Mouse (Mus musculus) c-Kit-negative CD71-positive TER-119-positive erythroid progenitor cells, embryonic 14.5 days (primary cell): ENCODE measurements around the gene Camk1g.

Source experiments
- DNase-seq: peaks from one replicate; pipeline ENCODE4 v3.0.0-alpha.2; 2013; ENCODE audit warnings: low read depth, low spot score

Gene Camk1g

DNA sequence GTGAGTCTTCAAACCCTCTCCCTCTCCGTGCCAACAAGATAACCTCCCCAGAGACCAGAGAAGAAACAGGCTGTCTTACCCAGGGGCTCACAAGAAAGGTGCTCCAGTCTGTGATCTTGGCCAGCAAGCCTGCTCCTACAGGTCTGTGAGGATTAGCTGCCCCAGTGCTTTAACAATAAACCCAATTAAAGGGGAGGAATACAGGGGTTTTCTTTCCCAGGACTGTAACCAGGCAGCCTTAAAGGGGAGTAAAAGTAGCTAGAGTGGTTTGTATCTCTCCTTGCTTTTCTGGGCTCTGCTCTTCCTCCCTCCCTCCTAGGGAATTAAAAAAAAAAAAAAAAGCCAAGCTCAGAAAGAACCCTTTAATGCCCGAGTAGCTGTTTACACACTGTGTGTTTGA lies at the start of gene Camk1g:
Gene Camk1g, minus strand, starts transcription at position 203 of the 400 bp plus-strand sequence.
- no peak for DNase-seq

DNA sequence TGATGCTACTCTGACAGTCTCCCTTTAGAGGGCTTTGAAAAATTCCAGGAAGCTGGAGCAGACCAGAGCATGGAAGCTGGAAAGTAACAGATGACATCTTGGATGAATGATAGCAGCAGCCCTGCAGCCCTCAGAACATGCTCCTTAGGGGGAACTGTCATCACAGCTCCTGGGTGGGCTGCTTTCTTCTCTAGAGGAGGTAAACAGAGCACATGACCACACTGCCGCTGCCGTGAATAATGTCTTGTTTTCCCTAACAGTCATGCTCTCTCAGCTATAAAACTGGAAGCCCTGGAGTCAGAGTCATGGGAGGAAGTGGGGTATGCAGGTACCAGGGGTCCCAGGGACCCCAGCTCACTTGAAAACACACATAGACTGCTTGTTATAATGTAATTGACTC lies 49.1 kb upstream of the Camk1g start:
- DNase-seq: no peak

DNA sequence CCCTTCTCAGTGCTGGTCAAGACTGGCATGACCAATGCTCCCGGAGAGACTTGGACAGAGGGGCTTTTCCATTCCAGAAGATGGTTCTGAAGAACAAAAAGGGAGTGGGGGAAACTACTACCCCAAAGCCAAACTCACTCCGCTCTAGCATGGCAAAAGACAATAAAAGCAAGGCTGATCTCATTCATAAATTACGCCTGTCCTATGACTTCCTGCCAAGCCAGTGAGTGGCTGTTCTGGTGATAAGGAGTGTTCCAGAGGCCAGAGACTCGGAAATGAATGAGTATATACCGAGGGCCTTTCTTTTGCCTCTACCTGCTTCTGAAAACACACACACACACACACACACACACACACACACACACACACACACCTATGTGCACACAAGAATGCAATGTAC lies 48.6 kb upstream of the Camk1g start:
- no peak for DNase-seq

DNA sequence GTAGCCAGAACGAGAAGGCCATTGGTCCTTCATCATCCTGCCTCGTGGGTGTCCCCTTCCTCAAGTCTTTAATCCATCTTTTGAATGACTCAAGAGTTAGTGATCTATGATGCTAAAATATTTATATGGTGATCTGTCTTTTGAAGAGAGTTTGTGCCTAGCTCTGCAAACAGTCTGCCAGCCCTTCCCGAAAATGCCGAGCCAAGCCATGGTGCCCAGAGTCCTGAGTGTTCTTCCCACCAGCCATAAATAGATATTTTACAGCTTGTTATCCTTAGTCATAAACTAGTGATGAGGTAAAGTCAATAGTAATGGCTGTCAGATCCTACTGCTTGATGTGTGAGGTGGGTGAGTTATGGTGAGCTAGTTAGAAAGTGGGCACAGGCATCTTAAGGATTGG lies 44.0 kb upstream of the Camk1g start:
- no peak for DNase-seq

DNA sequence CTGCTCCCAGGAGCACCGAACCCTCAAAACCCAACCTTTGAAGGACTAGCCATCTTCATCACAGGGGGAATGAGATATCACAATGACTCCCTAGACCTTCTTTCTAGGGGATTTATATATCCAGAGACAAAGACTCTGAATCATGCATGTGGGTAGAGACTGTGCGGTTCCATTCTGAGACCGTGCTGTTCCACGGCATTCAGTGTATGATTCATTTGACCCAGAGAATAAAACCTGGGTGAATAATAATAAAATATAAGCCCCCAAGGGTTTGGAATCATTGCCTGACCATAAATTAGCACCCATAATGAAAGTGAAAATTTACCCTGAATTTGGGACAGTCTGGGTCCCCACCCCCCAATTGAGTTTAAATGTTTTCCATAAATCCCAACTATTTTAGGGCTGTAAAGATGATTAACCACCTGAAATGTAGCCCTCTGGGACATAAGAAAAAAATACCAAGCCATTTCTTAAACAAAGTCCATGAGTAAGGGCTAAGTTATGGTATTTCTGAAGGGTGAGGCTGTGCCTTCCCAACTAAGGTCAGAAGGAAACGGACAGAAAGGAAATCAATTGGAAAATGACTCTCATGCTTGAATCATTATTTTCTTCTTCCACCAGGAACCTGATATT lies 43.4 kb upstream of the Camk1g start:
- DNase-seq: no peak

DNA sequence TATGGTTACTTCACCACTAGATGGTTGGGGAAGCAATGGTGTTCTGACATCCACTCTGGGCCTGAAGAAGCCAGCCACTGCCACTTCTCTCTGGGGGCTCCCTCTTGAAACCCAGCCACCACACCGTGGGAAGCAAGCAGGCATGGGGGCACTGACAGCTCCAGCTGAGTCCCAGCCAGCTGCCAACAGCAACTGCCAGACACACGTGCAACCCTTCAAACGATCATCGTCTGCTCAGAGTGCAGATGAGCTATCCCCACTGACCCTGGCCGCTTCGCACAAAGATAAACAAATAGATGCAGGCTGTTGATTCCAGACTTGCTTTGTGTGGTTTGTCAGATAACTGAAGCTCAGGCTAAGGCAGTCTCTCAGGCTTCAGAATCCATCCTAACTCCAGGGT lies 37.4 kb upstream of the Camk1g start:
- no peak for DNase-seq

DNA sequence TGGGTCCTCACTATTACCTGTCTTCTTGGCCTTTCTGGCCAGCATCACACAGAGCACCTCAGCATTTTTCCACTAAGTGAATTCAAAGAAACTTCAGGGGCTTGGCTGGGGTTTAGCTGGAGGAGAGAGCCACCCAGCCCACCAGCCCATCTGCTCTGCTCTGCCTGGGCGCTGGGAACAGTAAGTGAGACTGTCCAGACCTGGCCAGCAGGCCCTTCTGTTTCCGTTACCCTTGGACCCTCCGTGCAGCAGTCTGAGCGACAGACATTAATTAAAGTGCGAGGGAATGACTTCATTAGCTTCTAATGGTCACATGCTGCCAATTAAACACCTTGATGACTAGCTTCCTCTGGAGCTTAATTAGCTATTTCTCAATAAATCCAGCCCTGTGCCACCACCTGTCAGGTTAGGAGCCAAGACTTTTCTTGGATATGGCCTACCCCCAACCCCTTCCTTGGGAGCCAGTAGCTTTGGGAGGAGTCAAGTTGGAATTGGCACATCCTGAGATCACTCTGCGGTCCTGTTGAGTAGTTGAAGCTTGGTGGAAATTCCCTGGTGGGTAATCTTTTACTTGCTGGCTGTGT lies 36.1 kb upstream of the Camk1g start:
- no peak for DNase-seq

DNA sequence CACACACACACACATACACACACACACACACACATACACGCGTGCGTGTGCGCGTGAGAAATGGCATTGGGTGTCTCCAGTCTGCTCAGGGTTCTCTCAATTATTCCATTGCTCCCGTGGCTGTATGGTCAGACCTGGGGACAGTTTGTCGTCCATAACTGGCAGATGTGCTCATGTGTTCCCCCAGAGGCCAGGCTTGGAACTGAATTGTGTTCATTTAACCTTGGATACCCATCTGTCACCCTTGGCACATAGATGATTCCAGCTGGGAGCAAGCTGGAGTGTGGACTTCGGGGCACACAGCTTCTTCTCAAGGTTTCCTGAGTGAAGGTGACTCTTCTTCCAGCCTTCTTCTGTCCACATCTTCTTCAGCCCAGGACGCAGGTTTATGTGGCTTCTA lies 31.6 kb upstream of the Camk1g start:
- no peak for DNase-seq

DNA sequence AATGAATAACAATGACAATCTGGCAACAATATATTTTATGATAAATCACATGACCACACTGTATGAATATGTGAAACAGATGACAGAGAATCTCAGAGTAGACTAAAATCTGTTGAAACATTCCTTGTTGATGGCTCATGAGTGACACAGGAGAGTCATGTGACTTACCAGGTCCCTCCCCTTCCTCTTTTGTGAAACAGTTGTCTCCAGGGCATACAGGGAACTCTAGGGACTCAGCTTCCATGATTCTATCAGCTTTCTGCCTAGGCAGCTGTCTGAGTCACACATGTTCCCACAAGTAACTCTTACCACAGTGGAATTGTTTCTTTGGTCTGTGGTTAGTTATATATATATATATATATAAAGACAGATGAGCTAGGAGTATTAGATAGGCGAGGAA lies 30.2 kb upstream of the Camk1g start:
- no peak for DNase-seq

DNA sequence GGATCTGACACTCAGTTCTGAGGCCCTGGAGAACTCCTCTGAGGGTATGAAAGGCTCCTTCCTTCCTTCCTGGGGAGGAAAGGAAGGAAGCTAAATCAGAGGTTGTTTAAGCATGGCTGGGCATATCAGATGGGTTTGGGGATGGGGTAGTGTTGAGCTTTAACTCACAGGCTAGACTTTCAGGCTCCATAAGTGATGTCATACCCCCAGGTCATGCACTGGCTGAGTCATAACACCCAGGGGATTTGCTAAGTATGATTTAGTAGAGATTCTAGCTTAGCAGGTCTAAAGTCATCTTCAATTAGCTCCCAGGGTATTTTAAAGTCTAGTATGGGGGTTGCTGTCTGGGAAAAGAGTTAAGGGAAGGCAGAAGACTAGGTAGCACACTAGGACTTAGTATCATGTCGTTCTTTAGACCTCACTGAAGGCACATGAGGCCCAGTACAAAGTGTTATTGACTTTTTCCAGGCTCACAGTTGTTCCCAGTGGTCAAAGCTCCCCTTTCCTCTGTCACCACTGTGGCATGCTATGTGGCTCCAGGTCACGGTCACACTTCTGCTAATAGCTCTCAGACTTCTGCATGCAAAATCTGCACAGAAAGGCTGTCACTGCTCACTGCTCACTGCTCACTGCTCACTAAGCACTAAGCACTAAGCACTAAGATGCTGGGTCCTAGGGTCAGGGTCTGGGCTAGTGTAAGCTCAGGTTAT lies 28.8 kb upstream of the Camk1g start:
- DNase-seq: no peak

DNA sequence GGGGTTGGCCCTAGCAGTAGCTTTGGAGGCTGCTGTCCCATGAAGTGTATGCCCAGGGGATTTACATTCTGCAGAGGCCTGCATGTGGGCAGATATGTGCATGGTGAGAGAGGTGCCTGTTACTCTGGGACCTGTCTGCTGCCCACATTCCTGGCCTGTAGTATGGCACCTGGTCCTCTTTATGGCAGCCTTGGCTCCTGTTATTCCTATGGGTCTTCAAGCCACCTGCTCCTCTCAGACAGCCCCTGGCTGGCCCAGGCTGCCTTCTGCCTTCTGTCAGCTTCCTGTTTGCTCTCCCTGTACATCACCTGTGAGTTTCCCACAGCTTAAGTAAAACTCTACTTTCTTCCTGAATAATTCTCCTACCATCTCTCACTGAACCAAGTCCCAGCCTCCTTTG lies 27.0 kb upstream of the Camk1g start:
- DNase-seq: no peak

DNA sequence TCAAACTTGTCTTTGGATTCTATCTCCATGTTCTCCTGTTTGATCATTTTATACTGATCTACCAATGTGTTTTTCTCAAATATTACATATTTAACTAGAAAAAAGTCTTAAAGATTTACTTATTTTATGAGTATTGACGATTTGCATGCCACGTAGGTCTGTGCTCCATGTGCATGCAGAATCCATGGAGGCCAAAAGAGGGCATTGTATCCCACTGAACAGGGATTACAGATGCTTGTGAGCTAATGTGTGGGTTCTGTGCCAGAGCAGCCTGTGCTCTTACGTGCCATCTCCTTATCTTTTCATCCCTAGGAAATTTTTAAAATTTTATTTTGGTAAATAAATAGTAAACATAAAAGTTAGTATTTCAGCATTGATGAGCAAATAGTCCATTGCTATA lies 22.2 kb upstream of the Camk1g start:
- DNase-seq: no peak

DNA sequence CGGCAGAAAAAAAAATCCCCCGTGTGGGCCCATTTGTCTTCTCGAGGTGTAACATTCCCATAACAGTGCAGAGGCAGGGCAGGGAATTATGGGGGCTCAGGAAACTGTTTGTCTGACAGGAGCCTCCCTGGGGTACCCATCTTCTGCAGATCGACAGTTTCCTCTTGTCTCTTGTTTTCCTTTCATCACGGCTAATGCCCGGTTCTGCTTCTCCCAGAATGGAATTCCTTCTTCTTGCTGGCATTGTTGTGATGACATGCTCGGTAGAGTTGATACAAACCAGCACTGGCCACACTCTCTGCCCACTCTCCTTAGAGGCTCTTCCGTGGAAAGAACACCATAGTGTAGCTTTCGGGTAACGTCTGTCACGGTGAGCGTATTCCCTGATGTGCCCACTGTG lies 19.9 kb upstream of the Camk1g start:
- no peak for DNase-seq

DNA sequence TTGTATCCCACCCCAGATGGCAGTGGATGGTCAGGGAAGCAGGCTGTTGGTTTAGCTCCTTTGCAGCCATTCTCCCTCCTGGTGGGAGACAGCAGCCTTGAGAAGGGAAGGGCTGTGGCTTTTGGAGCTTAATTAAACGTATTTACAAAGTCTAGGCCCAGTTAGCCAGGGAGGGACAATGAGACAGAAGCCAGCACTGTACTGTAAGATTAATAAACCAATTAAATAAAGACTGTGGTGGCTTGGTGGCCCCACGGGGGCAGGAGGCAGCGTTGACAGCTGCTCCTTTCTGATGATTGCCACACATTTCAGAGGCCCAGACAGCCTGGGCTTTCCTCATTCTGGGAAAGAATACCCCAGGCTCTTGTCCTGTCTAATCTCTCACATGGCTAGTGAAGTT lies 19.4 kb upstream of the Camk1g start:
- DNase-seq: no peak

DNA sequence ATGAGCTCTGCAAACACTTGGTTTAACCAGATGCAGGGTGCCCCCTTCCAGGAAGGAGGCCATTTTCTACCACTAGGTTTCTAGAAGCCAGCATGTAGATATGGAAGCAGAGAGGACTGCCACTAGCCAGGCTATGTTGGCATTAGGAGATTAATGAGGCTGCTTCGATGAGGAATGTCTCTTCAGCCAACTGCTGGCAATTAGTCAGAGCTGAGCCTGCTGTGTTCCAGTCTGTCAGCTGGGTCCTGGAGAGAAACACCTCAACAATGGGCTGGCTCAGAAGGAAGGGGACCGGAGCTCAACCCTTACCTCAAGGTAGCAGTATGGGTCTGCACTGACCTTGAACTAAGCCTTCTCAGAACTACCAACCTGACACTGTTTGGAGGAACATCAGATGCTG lies 17.1 kb upstream of the Camk1g start:
- DNase-seq: no peak

DNA sequence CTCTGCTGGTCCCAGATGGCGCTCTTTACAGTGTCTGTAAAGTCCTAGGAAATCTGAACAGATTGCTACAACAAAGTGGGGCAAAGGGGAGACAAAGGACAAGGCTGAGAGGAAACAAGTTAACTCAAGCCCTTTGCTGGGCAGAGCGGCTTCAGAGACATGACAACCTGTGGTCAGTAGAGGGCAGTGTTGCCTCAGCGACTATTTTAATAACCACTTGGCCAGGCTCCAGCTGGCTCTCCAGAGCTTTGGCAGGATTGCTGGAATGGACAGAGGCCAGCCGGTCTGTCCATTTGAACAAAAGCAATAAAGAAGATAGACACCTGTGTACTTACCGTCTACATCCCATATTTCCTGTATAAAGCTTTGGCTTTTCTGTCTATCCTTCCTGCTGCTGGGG lies 16.0 kb upstream of the Camk1g start:
- DNase-seq: no peak

DNA sequence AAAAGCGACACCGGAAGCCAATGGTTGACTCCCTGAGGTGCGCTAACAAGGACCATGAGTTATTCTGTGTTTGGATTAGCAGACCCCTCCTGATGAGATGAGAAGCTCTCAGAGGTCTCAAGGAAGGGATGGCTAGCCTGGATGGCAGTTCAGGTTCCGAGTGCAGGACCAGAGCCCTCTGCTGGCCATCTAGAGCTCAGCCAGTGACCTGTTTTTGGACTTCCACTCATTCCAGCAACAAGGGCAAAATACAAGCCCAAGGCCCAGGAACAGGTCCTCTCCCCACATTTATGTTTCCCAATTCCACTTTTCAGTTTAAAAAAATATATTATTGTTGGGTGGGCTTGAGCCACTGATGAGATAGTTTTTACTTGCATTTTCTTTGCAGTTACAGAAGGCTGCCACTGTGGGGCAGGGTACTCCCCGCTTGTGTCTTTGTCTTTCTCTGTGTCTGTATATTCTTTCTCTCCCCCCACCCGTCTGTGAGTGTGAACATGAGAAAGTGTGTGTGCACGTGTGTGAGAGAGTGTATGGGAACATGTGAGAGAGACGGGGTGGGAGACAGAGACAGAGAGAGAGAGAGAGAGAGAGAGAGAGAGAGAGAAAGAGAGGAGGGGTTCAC lies 12.9 kb upstream of the Camk1g start:
- no peak for DNase-seq

DNA sequence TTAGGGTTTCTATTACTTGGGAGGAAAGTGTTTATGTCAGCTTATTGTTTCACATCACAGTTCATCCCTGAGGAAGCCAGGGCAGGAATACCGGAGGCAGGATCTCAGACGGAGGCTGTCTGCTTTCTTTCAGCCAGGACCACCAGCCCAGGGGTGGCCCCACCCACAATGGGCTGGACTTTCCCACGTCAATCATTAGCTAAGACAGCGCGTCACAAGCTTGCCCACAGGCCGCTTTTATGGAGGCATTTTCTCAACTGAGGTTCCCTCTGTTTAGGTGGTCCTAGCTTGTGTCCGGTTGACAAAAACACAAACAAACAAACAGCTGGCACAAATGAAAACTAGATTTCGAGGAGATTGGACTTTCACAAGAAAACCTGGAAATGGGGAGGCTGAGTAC lies 12.3 kb upstream of the Camk1g start:
- no peak for DNase-seq

DNA sequence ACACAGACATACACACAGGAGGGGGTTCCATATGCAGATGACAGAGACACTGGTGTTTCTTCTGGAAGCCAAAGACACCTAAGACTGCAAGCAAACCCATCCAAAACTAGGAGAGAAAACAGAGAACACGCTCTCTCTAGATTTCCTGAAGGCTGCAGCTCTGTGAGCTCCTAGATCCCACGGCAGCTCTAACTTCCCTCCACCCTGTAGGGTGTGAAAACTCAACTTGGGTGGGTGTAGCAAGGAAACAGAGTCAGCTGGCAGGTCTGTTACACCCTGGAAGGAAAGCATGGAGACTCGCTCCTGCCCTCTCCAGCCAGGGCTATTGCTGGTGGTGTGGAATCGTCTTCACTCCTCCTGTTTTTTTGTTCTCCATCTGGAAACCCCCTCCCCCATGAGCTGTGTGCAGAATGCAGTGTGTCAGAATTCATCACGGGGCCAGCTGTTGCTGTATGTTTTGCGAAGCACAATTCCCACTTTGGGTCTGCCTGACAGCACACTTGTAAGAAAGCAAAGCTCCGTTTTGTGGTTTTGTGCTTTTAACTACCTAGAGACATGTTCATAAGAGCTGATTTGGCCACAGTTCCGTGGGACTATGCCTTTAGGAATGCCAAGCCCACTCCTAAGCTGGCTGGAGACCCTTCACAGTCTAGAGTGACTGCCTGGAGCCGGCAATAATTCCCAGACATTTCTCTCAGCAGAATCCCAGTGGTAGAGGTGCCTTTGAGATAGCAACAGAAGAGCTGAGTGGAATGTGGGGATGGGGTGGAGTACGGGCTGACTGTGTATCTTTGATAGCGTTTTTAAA lies 11.7 kb upstream of the Camk1g start:
- no peak for DNase-seq

DNA sequence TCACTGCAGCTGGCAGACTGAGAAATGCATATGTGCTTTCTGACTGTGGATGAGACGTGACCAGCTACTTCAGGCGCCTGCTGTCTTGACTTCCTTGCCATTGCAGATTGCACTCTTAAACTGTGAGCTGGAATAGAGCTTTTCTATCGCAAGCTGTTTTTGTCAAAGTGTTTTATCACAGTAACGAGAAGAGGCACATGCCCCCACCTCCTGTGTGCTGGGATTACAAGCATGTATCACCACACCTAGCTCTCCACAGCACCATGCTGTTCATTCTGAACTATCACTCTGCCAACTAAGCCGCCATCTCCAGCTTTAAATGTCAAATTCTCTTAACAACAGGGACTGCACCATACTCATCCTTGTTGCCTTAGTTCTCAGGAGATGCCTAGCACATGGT lies 10.8 kb upstream of the Camk1g start:
- no peak for DNase-seq

DNA sequence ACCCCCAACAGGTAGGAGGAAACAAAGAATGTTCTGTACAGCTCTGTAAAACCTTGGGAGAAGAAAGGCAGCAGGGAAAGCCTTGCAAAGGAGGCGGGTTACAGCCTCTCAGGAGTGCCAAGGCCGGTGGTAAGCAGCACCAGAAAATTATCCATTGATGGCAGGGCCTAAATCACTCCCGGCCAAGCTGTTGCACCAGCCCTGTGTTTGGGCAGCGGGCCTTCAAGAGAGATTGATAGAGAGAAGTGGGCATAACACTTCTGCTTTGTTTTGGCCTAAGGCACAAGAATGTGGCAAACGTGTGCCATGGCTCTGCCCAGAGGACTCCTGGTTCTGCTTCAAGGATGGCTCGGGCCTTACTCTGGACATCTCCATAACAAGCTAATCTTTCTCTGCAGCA lies 9.5 kb upstream of the Camk1g start:
- no peak for DNase-seq

DNA sequence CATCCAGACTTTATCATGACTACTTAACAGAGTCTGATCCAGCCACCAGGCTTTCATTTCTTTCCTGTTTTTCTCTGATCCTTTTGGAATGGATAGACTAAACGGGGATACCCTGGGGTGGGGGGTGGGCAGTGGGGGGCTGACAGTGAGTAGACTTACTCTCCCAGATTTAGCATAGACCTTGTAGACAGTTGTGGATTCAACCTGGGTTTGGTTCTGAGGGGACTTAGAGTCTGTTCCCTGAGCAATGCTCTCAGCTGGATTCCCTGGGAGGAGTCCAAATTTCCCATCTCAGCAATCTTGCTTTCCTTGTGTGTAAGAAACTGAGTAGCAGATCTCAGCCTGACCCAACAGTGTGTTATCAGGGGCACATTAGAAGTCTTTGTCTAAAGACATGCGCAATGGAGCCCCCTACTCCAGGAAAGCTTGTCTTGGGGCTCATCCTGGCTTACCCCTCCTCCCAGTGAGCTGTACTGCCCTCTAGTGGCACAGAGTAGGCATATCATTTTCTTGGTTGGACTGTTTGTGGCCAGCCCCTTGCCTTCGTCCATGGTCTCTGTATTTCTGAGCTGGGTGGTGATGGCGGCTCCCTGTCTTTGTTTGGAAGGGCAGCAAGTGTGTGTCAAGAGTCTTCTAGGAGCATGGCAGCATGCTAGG lies 6.5 kb upstream of the Camk1g start:
- peak; percentile 15 for DNase-seq
